Mouse (Mus musculus) forebrain, embryonic 10.5 days (tissue): ENCODE results near the gene Ptprs. TPM values are rescaled to one million over a fixed set of nuclear protein-coding genes. Genes with fewer than 3 reads are reported as not detected.

Source experiments
- DNase-seq: peaks from one replicate; pipeline ENCODE4 v3.0.0-alpha.2; 2017; ENCODE audit warnings: low spot score; ENCODE audit errors: extremely low spot score
- H3K27ac ChIP-seq: fragments of 300-500 bp; sonication (generic); 2 replicates; pipeline ENCODE4 v1.5.1; 2016; ENCODE audit warnings: mild to moderate bottlenecking
- H3K27me3 ChIP-seq: fragments of 300-500 bp; sonication (generic); 2 replicates; pipeline ENCODE4 v1.6.1; 2016; ENCODE audit warnings: mild to moderate bottlenecking; ENCODE audit not compliant: poor library complexity, severe bottlenecking
- H3K36me3 ChIP-seq: fragments of 300-500 bp; sonication (generic); replicated peaks from 2 replicates; pipeline ENCODE4 v1.6.1; 2016; ENCODE audit warnings: mild to moderate bottlenecking, moderate library complexity
- H3K4me1 ChIP-seq: fragments of 300-500 bp; sonication (generic); 2 replicates; pipeline ENCODE4 v1.6.1; 2016
- H3K4me3 ChIP-seq: fragments of 300-500 bp; sonication (generic); 2 replicates; pipeline ENCODE4 v1.5.1; 2016; ENCODE audit warnings: mild to moderate bottlenecking, moderate library complexity
- H3K9me3 ChIP-seq: fragments of 300-500 bp; sonication (generic); 2 replicates; pipeline ENCODE4 v1.6.1; 2016; ENCODE audit warnings: mild to moderate bottlenecking, moderate library complexity
- WGBS: fragments of 180-500 bp; shearing (Covaris S2); methylation state at CpG from one replicate; pipeline ENCODE4 v1.1.7; 2016; 5-methylcytosine and 5-hydroxymethylcytosine counted together
- polyA plus RNA-seq: library from polyadenylated mRNA; unstranded; fragments of >200 nt; fragmentation: Nextera tagmentation; extraction: Ambion mirVana; gene quantifications from 2 replicates; pipeline ENCODE4 v1.2.1, GENCODE M21; 2016

The Ptprs gene
- polyA plus RNA-seq, 1 experiment from 2014 or later, result 91.5 TPM

GRCm38 (mm10) chr17:56461771-56462743 lies 14.2 kb downstream of the Ptprs start:
- Histone ChIP-seq H3K27ac (peak overlapping the region; percentile 92), H3K4me3 (peak overlapping the region; percentile 76), H3K27me3 (no peaks in the 10 kb centered on the region), H3K36me3 (peaks cover 37% of the 10 kb centered on the region), H3K9me3 (no peaks in the 10 kb centered on the region), H3K4me1 (peaks cover 86% of the 10 kb centered on the region)
- DNase-seq, result peak; percentile 100
- WGBS, result under 1% methylated on average over 77 of the region's 77 CpGs

- Histone ChIP-seq H3K27ac (peak overlapping the region; percentile 92), H3K36me3 (peaks cover 45% of the 10 kb centered on the region), H3K27me3 (no peaks in the 10 kb centered on the region), H3K9me3 (no peaks in the 10 kb centered on the region), H3K4me3 (peak overlapping the region; percentile 76), H3K4me1 (peaks cover 76% of the 10 kb centered on the region)
- DNase-seq, result no peak
- 27% methylated on average over 6 of the region's 6 CpGs for WGBS
These were observed 15.4 kb downstream of the Ptprs start for GRCm38 (mm10) chr17:56460876-56461275.

DNA sequence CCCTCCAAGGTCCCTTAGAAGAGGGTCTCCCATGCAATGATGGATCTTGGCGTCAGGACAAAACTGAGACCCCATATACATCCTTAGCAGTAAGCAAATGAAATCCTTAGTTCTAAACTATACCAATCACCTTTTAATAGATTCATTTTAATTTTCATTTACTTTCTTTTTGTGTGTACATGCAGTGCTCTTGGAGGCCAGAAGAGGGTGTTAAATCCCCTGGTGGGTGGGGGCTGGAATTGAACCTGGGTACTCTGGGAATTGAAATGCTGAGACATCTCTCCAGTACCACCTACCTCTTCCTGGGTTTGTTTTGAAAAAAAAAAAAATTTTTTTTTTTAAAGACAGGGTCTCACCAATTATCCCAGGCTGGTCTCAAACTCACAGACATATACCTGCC lies 18.8 kb downstream of the Ptprs start:
- no peak overlapping the region for H3K4me3 ChIP-seq
- 83% methylated on average over 1 of the region's 1 CpGs for WGBS
- H3K4me1 ChIP-seq, result peaks cover 58% of the 10 kb centered on the region
- no peak overlapping the region for H3K27ac ChIP-seq
- H3K9me3 ChIP-seq, result no peaks in the 10 kb centered on the region
- no peaks in the 10 kb centered on the region for H3K27me3 ChIP-seq
- DNase-seq, result no peak
- H3K36me3 ChIP-seq, result peaks cover 72% of the 10 kb centered on the region

DNA sequence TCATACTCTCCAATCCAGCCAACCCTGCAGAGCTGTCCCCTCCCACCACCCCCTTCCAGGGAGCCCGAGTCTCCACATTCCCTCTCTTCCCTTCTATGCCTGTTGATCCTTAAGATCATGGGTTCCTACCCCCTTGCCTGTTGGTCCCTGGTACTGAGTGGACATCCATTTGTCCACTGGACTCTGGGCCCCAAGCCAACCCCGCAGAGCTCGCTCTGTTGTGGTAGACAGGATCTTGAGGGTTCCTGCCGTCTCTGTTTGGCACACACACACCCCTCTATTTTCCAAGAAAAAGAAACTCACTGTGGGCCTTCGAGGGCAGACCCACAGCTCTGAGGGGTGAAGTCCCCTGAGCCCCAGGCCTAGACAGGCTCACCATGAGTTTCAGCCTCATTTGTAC lies 19.9 kb downstream of the Ptprs start:
- no peaks in the 10 kb centered on the region for H3K27me3 ChIP-seq
- peaks cover 47% of the 10 kb centered on the region for H3K4me1 ChIP-seq
- WGBS, result 89% methylated on average over 5 of the region's 5 CpGs
- H3K27ac ChIP-seq, result no peak overlapping the region
- no peaks in the 10 kb centered on the region for H3K9me3 ChIP-seq
- no peak overlapping the region for H3K4me3 ChIP-seq
- DNase-seq, result no peak
- peaks cover 83% of the 10 kb centered on the region for H3K36me3 ChIP-seq

GRCm38 (mm10) chr17:56453689-56454088 lies 22.6 kb downstream of the Ptprs start:
- Histone ChIP-seq H3K4me3 (no peak overlapping the region), H3K4me1 (peaks cover 21% of the 10 kb centered on the region), H3K36me3 (peaks cover 100% of the 10 kb centered on the region), H3K9me3 (no peaks in the 10 kb centered on the region), H3K27ac (peak overlapping the region; percentile 60), H3K27me3 (no peaks in the 10 kb centered on the region)
- no peak for DNase-seq
- WGBS, result 84% methylated on average over 4 of the region's 4 CpGs

DNA sequence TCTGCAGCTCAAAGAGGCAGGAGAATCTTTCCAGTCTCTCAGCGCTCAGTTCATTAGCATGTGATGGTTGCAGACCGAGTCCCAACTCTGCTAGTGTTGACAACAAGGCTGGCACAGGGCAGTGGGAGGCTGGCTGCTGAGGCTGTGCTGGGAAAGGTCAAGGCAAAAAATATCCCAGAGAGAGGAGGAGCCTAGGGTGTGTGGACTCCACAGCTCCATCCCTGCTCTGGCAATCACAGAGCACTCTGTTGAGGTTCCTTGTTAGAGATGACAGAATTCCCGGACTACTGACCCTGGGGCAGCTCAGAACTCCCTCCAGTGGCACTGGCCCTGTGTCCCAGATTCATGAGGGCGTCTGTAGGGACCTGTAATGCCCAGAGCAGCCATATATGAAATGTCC lies 23.0 kb downstream of the Ptprs start:
- no peak for DNase-seq
- peaks cover 100% of the 10 kb centered on the region for H3K36me3 ChIP-seq
- 82% methylated on average over 4 of the region's 4 CpGs for WGBS
- peaks cover 16% of the 10 kb centered on the region; the same call in 1 of the 2 replicates for H3K4me1 ChIP-seq
- H3K27ac ChIP-seq, result peak overlapping the region; percentile 40; the same call in 1 of the 2 replicates
- H3K27me3 ChIP-seq, result no peaks in the 10 kb centered on the region
- H3K4me3 ChIP-seq, result no peak overlapping the region
- no peaks in the 10 kb centered on the region for H3K9me3 ChIP-seq

DNA sequence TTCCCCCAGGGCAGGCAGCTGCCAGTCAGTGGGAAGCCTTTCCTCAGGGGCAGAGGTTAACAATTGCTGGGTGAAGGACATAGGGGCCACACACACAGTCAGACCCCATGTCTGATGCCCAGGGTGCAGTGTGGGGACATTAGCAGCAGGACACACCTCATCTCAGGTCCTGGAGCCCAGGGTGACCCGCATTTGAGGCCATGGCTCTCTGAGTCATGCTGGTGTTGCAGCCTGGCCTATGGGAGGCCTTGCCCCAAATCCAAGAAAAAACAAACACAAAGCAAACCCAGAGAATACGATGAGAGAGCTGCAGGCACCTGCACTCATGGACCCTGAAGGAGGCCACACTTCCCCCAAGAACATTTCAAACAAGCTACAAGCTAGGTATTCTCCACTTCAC lies 28.6 kb downstream of the Ptprs start:
- 80% methylated on average over 2 of the region's 2 CpGs for WGBS
- Histone ChIP-seq H3K4me1 (peaks cover 22% of the 10 kb centered on the region), H3K4me3 (no peak overlapping the region), H3K9me3 (no peaks in the 10 kb centered on the region), H3K27ac (no peak overlapping the region), H3K36me3 (peaks cover 97% of the 10 kb centered on the region), H3K27me3 (no peaks in the 10 kb centered on the region)
- DNase-seq, result no peak

GRCm38 (mm10) chr17:56445397-56445796 lies 30.9 kb downstream of the Ptprs start:
- no peak overlapping the region for H3K4me3 ChIP-seq
- peaks cover 97% of the 10 kb centered on the region for H3K36me3 ChIP-seq
- no peak overlapping the region for H3K27ac ChIP-seq
- WGBS, result 75% methylated on average over 14 of the region's 14 CpGs
- DNase-seq, result peak; percentile 41
- H3K27me3 ChIP-seq, result no peaks in the 10 kb centered on the region
- no peaks in the 10 kb centered on the region for H3K9me3 ChIP-seq
- peaks cover 25% of the 10 kb centered on the region for H3K4me1 ChIP-seq

- Histone ChIP-seq H3K36me3 (peaks cover 96% of the 10 kb centered on the region), H3K9me3 (no peaks in the 10 kb centered on the region), H3K4me1 (peaks cover 31% of the 10 kb centered on the region), H3K4me3 (no peak overlapping the region), H3K27ac (0 out of 2 replicates have a peak overlapping the region, but pooled peaks have one; percentile 31), H3K27me3 (no peaks in the 10 kb centered on the region)
- no peak for DNase-seq
- 94% methylated on average over 3 of the region's 3 CpGs for WGBS
These were observed 31.5 kb downstream of the Ptprs start for GRCm38 (mm10) chr17:56444771-56445170.

DNA sequence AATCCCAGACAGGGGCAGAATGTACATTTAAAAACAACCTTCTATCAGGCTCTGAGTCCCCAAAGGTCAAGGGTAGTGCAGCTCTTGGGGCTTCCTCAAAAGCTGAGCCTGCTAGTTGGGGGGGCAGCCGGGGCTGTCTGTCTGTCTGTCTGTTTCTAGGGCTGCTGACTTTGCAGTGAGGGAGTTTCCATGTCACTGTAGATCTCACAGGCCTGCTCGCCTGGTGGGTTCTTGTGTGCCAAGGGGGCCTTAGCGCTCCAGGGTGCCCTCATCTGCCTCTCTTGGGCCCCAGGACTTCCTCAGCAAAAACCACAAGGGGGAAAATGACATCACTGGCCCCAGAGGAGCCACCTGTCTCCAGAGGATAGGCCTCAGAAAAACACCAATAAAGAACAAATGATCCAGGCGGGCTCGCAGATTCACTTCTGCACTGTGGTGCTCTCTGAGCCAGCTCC lies 32.9 kb downstream of the Ptprs start:
- no peaks in the 10 kb centered on the region for H3K27me3 ChIP-seq
- peaks cover 96% of the 10 kb centered on the region for H3K36me3 ChIP-seq
- DNase-seq, result no peak
- no peak overlapping the region for H3K4me3 ChIP-seq
- H3K4me1 ChIP-seq, result peaks cover 35% of the 10 kb centered on the region
- H3K9me3 ChIP-seq, result no peaks in the 10 kb centered on the region
- WGBS, result 81% methylated on average over 5 of the region's 5 CpGs
- H3K27ac ChIP-seq, result no peak overlapping the region

DNA sequence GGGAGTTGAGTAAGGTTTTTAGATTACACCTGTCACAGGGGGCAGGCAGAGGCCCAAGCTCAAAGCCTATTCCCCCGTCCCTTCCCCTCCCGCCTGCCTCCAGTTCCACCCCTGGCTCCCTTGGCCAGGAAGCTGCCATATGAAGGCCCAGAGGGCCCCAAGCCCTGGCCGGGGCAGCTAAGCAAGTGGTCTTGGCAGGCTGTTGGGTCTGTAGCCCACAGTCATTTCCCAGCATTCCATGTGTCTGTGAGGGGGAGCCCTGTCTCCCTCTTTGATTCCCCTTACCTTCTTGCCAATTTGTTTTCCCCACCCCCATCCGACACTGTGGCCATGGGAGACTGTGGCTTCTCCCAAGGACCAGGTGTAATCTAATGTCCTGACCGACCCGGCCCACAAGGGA lies 34.0 kb downstream of the Ptprs start:
- no peaks in the 10 kb centered on the region for H3K27me3 ChIP-seq
- no peak for DNase-seq
- no peak overlapping the region for H3K4me3 ChIP-seq
- peaks cover 6% of the 10 kb centered on the region for H3K9me3 ChIP-seq
- no peak overlapping the region for H3K27ac ChIP-seq
- peaks cover 96% of the 10 kb centered on the region for H3K36me3 ChIP-seq
- H3K4me1 ChIP-seq, result peaks cover 35% of the 10 kb centered on the region
- 91% methylated on average over 6 of the region's 6 CpGs for WGBS

GRCm38 (mm10) chr17:56439731-56440460 lies 36.4 kb downstream of the Ptprs start:
- DNase-seq, result no peak
- peak overlapping the region; percentile 56; the same call in 1 of the 2 replicates for H3K27ac ChIP-seq
- no peaks in the 10 kb centered on the region for H3K27me3 ChIP-seq
- peaks cover 13% of the 10 kb centered on the region for H3K4me1 ChIP-seq
- WGBS, result 81% methylated on average over 15 of the region's 15 CpGs
- peaks cover 17% of the 10 kb centered on the region for H3K9me3 ChIP-seq
- H3K36me3 ChIP-seq, result peaks cover 98% of the 10 kb centered on the region
- H3K4me3 ChIP-seq, result no peak overlapping the region

GRCm38 (mm10) chr17:56431582-56431981 lies 44.7 kb downstream of the Ptprs start:
- Histone ChIP-seq H3K4me1 (peaks cover 2% of the 10 kb centered on the region), H3K36me3 (peaks cover 96% of the 10 kb centered on the region), H3K27ac (no peak overlapping the region), H3K9me3 (peaks cover 4% of the 10 kb centered on the region), H3K27me3 (peaks cover 24% of the 10 kb centered on the region), H3K4me3 (no peak overlapping the region)
- no peak for DNase-seq
- 90% methylated on average over 3 of the region's 3 CpGs for WGBS
